16 mouse cellular contexts compared by ENCODE assay signal in genomic region chr12:56448786-56449564, GRCm38 (mm10).
"Had no signal": no experiment of that assay in that cellular context is flagged by ENCODE, and none has a peak within 500 bp of the region (broad histone marks: within the 10 kb centered on the region; RNA-seq: fewer than 3 reads in every experiment).

No protein-coding gene starts in this region.

- H3K4me1 ChIP-seq: neural tube, embryonic 13.5 days; neural tube, embryonic 15.5 days; stomach, embryonic 15.5 days had no signal

- H3K36me3 ChIP-seq: neural tube, embryonic 13.5 days; neural tube, embryonic 15.5 days; stomach, embryonic 15.5 days had no signal

- H3K4me3 ChIP-seq: neural tube, embryonic 13.5 days; neural tube, embryonic 15.5 days; stomach, embryonic 15.5 days had no signal

- H3K9ac ChIP-seq: neural tube, embryonic 13.5 days; neural tube, embryonic 15.5 days; stomach, embryonic 15.5 days had no signal

- DNase-seq: retina, postnatal 1 day; right cerebral cortex, adult 18-20 months; right cerebral cortex, postnatal 14 days; right cerebral cortex, postnatal 25 days; right cerebral cortex, postnatal 4 days; spleen, adult 18-20 months; thymus, adult 18-20 months; thymus, adult 2 months; thymus, postnatal 14 days; thymus, postnatal 25 days; thymus, postnatal 36 days; thymus, postnatal 4 days had no signal

- H3K9me3 ChIP-seq: stomach, embryonic 15.5 days had no signal

- H3K4me2 ChIP-seq: neural tube, embryonic 13.5 days; neural tube, embryonic 15.5 days; stomach, embryonic 15.5 days had no signal

- H3K27me3 ChIP-seq: stomach, embryonic 15.5 days had no signal

- H3K27ac ChIP-seq: neural tube, embryonic 13.5 days; neural tube, embryonic 15.5 days; stomach, embryonic 15.5 days; stomach, postnatal 0 days had no signal
